Mouse (Mus musculus): ENCODE results near the gene Tm4sf19.

GRCm38 (mm10) chr16:32433138-32433537 is 32.8 kb downstream of the Tm4sf19 start:
- TF ChIP-seq CTCF (conservative IDR thresholded peaks at IDR 0.05; ENCODE audit: low read length) (no peak), POU5F1 (IDR thresholded peaks at IDR 0.05; ENCODE audit: borderline replicate concordance, low read length) (no peak)

Data from E14TG2a.4 (cell line).